Mouse (Mus musculus) left cerebral cortex, adult 18-20 months (tissue): Measurements from ENCODE around the gene Trrap. TPM values are rescaled to one million over a fixed set of nuclear protein-coding genes. Genes with fewer than 3 reads are reported as not detected.
"Not testable (repeated sequence)": the region's sequence is repeated elsewhere in the genome, so short reads cannot be mapped to it uniquely, and the experiment has no call there.

Experiments
- DNase-seq, 2 experiments: peaks; one replicate each; pipeline ENCODE4 v3.0.0; 2021 to 2022; ENCODE audit warnings: low spot score in 2 of 2, mixed read lengths in 1 of 2
- long read RNA-seq, 2 experiments: library from polyadenylated mRNA; stranded (forward); transcript quantifications; one replicate each; pipeline ENCODE4 v2.0.0; 2021
- total RNA-seq, 2 experiments: library from RNA; stranded (reverse); gene quantifications; 2 replicates each; pipeline ENCODE4 v1.2.3; 2021

Gene Trrap
- 100 to 1,000 TPM; 138 to 146 TPM for total RNA-seq
- long read RNA-seq, experiment 1, partial matches to known transcripts = 17 of 22 reads
- long read RNA-seq, experiment 1, other reads (novel, unspliced or antisense) = 5 of 22 reads
- long read RNA-seq, experiment 2, partial matches to known transcripts = 17 of 21 reads
- long read RNA-seq, experiment 2, other reads (novel, unspliced or antisense) = 4 of 21 reads

DNA sequence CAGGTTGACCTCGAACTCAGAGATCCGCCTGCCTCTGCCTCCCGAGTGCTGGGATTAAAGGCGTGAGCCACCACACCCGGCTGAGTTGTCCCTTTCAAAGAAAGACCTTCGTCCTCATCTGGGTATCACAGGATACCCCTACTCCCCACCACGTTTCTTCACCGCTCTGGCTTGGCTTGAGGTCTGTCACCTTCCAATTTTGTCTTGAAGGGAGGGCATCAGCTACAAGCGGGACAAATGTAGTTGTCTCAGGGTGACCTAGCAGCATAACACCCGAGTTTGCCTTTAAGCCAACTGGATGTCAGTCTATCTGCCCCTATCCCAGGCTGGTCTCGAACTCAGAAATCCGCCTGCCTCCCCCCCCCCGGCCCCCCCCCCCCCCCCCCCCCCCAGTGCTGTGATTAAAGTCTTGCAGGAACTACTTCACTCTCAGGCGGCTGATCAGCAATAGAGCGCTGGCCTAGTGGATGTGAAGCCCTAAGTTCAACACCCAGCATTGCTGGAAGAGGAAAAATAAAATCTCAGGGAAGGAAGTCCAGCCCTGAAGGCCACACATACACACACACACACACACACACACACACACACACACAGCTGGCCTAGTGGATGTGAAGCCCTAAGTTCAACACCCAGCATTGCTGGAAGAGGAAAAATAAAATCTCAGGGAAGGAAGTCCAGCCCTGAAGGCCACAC, at the start of gene Trrap:
Trrap (plus strand) TSS at position 627 of the 693 bp plus-strand sequence.
- DNase-seq = not testable (repeated sequence)

GRCm38 (mm10) chr5:144719781-144720180, 47.8 kb upstream of the Trrap start:
- DNase-seq = peak; percentile 48 to 61

DNA sequence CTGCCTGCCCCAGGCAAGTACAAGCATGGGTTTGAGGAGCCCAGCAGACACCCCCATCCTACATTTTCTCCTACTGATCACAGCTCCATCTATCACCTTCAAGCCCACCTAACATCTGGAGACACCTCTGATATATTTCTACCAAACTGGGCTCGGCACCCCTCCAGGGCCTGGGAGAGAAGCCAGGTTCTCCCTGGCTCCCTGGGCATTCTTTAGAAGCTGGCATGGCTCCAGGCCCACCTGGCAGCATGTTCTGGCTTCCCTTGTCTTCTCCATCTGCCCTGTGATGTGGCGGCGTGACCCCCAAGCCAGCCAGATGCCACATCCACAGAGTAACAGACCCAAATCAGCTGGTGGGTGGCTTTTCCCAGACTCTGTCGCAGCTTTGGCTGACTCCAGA, 47.3 kb upstream of the Trrap start:
- peak; percentile 53 to 58 for DNase-seq

DNA sequence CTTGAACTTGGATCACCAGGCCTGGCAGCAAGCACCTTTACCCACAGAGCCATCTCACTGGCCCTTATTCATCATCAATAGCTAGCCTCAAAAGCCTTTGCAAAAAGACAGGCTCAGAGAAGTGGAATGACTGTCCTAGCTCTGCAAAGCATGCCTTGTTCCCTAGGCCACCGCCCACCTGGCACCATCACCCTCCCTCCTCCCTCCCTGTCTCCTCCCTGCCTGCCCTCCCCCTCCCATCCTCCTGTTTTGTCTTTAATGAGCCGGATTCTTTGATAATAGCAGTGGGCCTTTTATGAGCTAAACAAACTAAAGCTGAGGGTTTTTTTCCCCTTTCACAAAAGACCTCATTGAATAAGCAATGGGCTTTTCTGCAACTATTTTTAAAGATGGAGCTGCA, 42.6 kb upstream of the Trrap start:
- no peak for DNase-seq

- DNase-seq = no peak
These were observed 42.0 kb upstream of the Trrap start for GRCm38 (mm10) chr5:144725554-144725953.

DNA sequence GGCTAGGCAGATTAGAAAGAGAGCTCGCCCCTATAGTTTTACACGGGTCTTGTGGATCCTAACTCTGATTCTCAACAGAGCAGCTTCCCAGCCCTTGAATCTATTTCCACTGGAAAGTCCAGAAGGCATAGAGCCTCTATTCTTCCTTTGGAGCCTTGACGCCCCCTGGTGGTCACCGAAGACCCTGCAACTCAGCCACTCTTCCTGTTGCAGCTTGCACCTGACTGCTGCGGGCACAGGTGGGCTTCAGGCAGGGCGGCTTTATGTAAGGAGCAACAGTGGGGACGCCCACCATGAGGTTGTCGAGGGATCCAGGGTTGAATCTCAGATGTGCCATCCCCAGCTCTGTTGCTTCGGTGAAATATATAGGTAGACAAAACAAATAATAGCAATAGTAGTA, 40.4 kb upstream of the Trrap start:
- peak; percentile 79 to 88 for DNase-seq

DNA sequence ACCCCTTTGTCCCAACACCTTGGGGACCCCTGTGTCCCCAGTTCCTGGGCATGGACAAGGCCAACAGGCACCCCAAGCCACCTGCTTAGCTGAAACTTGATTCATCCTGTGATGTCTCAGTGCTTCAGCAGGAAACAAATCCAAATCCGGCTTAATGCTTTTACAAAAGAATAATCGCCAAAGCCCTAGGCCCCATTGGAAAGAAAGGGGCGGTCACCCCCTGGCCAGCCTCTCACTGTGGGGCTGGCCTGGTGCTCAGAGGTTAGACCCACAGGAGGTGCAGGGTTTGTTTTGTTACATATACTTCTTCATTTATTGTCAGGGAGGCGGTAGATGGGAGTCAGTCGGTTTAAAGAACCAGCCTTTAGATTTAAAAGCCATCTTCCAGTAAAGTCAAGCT, 39.3 kb upstream of the Trrap start:
- no peak for DNase-seq

DNA sequence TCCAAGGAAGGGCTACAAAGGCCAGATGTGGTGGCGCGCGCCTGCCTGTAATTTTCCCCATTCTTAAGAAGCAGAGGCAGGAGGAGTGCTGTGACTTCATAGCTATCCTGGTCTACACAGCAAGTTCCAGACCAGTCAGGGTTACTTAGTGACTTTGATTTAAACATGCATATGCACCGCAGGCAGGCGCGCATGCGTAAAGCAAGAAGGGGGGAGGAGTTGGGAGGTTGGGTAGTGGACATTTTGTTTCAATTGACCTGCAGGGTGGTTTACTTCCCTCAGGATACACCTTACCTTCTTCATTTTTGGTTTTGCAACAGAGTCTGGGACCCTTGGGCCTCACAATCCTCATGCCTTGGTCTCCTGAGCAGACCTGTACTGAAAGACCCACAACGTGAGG, 38.3 kb upstream of the Trrap start:
- no peak for DNase-seq

DNA sequence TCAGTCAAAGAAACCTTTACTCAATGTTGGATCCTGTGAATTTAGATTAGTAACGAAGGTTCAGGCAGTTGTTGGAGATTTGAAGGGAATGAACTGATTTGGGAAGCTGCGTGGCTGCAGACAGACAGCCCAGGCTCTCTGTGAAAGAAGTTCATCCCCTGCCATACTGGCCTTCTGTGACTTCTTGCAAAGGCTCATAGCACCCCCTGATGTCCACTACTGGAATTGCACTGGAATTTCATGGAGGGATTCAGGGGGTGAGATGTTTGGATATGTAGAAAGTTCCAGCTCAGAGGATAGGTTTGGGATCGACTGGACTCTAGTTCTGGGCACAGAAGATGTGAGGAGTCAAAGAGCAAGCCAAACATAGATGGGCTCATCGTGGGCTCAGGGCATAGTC, 33.6 kb upstream of the Trrap start:
- peak; percentile 74 to 87 for DNase-seq

GRCm38 (mm10) chr5:144734949-144735348, 32.6 kb upstream of the Trrap start:
- DNase-seq = peak; percentile 78 to 87

DNA sequence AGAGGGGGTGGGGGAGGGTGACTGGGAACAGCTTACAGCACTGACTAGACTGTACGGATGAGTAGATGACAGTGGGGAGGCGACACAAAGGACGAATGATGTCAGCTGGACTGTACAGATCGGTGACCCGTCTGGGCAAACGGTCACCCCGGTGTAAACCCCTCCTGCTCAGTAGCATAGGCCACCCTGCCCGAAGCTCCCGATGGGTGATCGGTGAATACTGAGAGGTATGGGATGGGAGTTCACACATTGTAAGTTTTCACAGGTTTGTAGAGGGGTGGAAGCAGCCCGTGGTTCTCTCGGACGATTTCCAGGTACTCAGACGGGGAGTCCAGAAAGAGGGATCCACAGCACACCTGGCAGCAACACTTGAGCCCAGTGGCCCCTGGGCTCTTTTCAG, 30.4 kb upstream of the Trrap start:
- DNase-seq = no peak

GRCm38 (mm10) chr5:144752432-144752831, 15.1 kb upstream of the Trrap start:
- no peak for DNase-seq

- DNase-seq = peak; percentile 74 to 75
These were observed 14.5 kb upstream of the Trrap start for GRCm38 (mm10) chr5:144753041-144753440.

DNA sequence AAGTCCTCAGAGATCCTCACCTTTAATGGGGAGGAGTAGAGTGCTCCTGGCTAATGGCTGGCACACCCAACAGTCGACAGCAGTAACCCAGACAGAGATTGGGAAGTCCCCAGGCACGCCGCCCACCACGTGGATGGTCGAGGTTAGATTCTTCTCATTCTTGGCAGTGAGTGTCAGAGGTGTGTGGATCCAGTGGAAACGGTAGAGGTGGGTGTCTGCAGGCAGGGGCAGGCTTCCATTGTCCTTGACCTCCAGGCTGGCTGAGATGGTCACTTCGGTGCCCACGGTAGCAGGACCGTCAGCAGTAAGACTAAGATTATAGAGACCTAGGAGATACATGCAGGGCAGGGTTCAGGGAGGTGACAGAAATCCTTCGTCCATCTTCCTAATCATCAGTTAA, 12.3 kb upstream of the Trrap start:
- DNase-seq = no peak

DNA sequence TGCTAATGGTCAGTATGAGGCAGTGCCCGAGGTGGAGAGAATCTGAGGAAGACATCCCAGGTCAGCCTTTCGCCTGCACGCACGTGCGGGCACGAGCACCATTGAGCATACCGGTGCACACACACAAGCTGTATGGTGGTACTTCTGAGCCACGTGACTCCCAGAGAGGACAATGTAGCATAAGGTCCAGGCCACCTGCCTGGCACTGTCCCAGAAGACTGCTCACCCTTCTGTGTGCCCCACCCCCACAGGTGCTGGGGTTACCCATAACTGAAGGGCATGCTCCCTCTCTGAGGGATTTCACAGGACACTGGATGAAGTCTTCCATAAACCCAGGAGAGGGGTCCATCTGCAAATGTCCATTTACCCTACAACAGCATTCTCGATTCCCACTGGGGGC, 10.1 kb upstream of the Trrap start:
- no peak for DNase-seq

DNA sequence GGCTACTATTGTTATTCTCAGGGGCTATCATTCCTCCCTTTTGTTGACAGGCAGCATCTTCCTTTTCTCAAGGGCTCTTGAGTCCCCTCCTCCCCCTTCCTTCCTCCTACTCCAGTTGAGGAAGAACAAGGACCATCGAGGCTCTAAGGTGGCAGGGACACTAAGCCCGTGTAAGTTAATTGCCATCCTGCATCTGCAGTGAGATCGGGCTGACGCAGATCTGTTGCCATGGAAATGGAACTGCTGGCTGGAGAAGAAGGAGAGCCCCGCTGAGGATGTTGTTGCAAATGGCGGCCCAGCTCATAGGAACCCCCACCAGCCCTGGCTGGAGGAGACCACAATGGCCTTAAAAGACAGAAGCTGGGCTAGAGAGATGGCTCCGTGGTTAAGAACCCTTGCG, 9.1 kb upstream of the Trrap start:
- DNase-seq = peak; percentile 46 to 60

DNA sequence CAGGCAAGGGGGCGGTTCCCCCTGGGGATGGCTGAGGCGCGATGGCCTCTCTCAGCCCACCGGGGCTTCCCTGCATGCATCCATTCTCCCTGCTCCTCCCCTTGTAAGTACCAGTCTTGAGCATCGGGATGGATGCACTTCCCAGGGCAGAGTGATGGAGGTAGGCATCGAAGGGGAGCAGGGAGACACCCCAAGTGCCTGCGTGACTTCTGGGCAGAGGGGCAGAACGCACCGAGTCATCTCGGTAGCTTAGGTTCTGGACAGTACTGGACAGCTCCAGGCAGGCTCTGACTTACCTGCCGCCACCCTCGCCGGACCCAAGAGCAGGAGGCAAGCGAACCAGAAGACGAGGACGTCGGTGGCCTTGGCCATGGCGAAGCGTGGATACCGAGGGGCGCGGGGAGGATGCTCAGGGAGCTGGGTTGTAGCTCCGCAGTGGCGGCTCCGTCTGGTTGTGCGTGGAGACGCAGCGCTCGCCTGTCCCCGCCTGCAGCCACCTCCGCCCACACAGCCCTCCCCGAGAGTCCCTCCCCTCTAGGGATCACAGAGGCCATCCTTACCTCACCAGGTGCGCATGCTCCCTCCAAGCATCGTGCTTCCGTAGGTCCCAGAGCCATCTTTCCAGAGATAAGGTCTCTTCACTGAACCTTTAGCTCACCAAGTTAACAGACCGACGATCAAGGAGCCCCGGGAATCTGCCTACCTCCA, 6.2 kb upstream of the Trrap start, which contains the start of gene Tmem130:
Tmem130 (minus strand) TSS at position 658 of the 708 bp plus-strand sequence.
- DNase-seq = peak; percentile 82 to 88

- DNase-seq = no peak
These were observed 1.5 kb upstream of the Trrap start for GRCm38 (mm10) chr5:144766026-144766425.

GRCm38 (mm10) chr5:144766646-144767045, 886 bp upstream of the Trrap start:
- no peak for DNase-seq

DNA sequence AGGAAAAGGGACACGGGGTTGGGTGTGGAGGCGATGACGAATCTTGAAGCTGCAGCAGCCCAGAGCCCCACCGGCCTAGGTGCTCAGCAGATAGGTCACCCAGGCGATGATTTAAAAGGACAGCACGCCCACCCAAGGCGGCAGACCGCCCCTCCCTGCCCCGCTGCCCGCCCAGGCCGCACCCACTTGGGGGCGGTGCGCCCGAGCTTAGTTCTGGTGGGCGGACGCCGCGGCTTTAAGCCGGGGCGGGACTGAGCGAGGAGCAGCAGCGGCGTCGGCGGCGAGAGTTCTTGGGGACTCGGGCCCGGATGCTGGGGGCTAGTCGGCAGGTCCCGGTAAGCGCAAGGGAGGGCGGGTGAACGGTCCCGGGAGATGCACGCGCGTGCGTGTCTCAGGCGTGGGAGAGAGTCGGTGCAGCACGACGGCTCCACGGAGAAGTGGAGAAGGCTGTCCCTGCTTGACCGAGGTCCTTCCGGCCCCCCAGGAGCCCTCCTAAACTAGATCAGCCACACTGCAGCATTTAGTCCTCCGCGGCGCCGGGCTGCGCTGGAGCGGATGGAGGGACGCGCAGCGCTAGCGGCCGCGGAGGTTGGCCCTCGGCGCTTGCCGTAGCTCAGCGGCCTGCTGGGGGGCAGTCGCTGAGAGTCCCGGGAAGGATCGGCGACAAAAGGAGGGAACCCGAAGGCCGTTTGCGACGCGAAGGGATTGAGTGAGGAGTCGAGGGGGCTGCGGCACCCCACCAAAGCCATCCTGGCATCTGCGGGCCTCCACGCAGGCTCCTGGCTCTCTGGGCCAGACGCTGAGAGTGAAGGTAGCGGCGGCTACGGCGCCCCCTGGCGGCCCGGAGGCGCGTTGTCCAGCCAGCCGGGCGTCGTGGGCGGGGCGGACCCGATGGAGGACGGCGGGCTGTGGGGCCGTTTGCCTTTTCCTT, 644 bp downstream of the Trrap start:
- peak; percentile 88 to 90 for DNase-seq

- DNase-seq = no peak
These were observed 1.5 kb downstream of the Trrap start for GRCm38 (mm10) chr5:144769067-144769482.
